Mouse (Mus musculus) urinary bladder, adult 18-20 months (tissue): ENCODE results near the gene Tbc1d22a.
A peak's percentile ranks its signal among the peaks of the same experiment; 100 is the strongest.
"Not testable (repeated sequence)": the region's sequence is repeated elsewhere in the genome, so short reads cannot be mapped to it uniquely, and the experiment has no call there.

Experiments
- DNase-seq, 2 experiments: peaks; one replicate each; pipeline ENCODE4 v3.0.0; 2022; ENCODE audit warnings: low spot score in 2 of 2, mixed read lengths in 2 of 2

Gene Tbc1d22a

GRCm38 (mm10) chr15:86213753-86214548, at the start of gene Tbc1d22a:
Gene Tbc1d22a (plus strand): TSS chr15:86214459.
- peak; percentile 87 to 89 for DNase-seq

GRCm38 (mm10) chr15:86164718-86165345, 49.4 kb upstream of the Tbc1d22a start:
- no peak for DNase-seq

- no peak for DNase-seq
Observed at GRCm38 (mm10) chr15:86165811-86166590, 48.3 kb upstream of the Tbc1d22a start.

- no peak for DNase-seq
Observed at GRCm38 (mm10) chr15:86167032-86167655, 47.1 kb upstream of the Tbc1d22a start.

- no peak for DNase-seq
Observed at GRCm38 (mm10) chr15:86167787-86168504, 46.3 kb upstream of the Tbc1d22a start.

- DNase-seq, result no peak
Observed at GRCm38 (mm10) chr15:86168505-86168867, 45.8 kb upstream of the Tbc1d22a start.

- DNase-seq, result no peak
Observed at GRCm38 (mm10) chr15:86168941-86169816, 45.1 kb upstream of the Tbc1d22a start.

- DNase-seq, result no peak
Observed at GRCm38 (mm10) chr15:86169817-86170110, 44.5 kb upstream of the Tbc1d22a start.

- DNase-seq, result no peak
Observed at GRCm38 (mm10) chr15:86171316-86171715, 42.9 kb upstream of the Tbc1d22a start.

GRCm38 (mm10) chr15:86172124-86172523, 42.1 kb upstream of the Tbc1d22a start:
- no peak for DNase-seq

GRCm38 (mm10) chr15:86172526-86172925, 41.7 kb upstream of the Tbc1d22a start:
- DNase-seq, result no peak

- DNase-seq, result no peak
Observed at GRCm38 (mm10) chr15:86173136-86173985, 40.9 kb upstream of the Tbc1d22a start.

GRCm38 (mm10) chr15:86175253-86176050, 38.8 kb upstream of the Tbc1d22a start:
- DNase-seq, result no peak

- DNase-seq, result no peak
Observed at GRCm38 (mm10) chr15:86176166-86176565, 38.1 kb upstream of the Tbc1d22a start.

GRCm38 (mm10) chr15:86176771-86177702, 37.2 kb upstream of the Tbc1d22a start:
- DNase-seq, result no peak

GRCm38 (mm10) chr15:86177703-86178251, 36.5 kb upstream of the Tbc1d22a start:
- DNase-seq, result not testable (repeated sequence)

- no peak for DNase-seq
Observed at GRCm38 (mm10) chr15:86178594-86178993, 35.7 kb upstream of the Tbc1d22a start.
